8 mouse cellular contexts compared by ENCODE assay signal in the genomic region with DNA sequence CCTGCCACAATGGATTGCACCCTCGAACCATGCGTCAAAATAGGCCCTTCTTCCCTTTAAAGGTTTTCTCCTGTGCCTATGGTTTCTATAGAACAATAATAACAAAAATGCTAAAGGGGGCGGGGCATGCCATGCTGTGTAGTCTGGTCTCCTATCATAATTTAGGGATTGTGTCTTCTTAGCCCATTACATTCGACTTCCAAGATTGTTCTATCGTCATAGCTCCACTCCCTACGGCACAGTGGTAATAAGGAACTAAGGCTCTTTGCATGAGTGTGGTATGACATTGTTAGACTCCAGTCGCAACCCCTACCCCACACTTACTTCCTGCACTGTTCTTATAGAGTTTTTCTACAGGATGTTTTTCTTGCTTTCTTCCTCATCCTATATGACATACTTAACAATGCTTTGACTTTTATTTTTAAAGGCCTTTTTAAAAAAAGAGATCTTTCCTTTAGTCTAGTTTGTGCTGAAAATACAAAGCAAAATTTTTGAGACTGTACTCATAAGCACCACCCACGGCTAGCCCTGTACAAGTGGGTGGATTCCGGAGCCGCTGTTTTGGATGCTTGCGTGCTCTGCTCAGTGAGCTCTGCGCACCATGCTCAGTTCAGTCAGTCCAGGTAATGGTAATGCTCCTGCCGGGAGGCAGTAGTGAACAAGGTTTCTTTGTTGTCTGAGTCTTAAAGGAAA. TPM values are rescaled to one million over a fixed set of nuclear protein-coding genes. Genes with fewer than 3 reads are reported as not detected.
A peak's percentile ranks its signal among the peaks of the same experiment; 100 is the strongest.
DNase-seq lines count a peak whose midpoint lies in the region; ATAC-seq and TF ChIP-seq lines count a peak whose summit lies in the region.

No protein-coding gene starts in this region.

- H3K27ac ChIP-seq in forebrain, embryonic 14.5 days (ENCODE audit: low read depth, low read length) = no peak overlapping the region
- no peak overlapping the region for H3K27ac ChIP-seq in neural tube, embryonic 12.5 days
- no peak overlapping the region for H3K27ac ChIP-seq in heart, adult 2 months

- TF ChIP-seq POLR2A in heart, adult 2 months (IDR thresholded peaks at IDR 0.05; ENCODE audit: insufficient read depth, low read depth, low read length) = no peak

- H3K9ac ChIP-seq in forebrain, embryonic 14.5 days (ENCODE audit: low read length) = peak overlapping the region; percentile 4; the same call in 1 of the 2 replicates
- H3K9ac ChIP-seq in neural tube, embryonic 12.5 days = no peak overlapping the region
- H3K9ac ChIP-seq in heart, adult 2 months (ENCODE audit: low read depth, low read length) = no peak overlapping the region

- no peaks in the 10 kb centered on the region; the same call in 1 of the 2 replicates for H3K4me1 ChIP-seq in forebrain, embryonic 14.5 days (ENCODE audit: control insufficient read depth, insufficient read depth, low read length)
- peaks cover 8% of the 10 kb centered on the region; the same call in 1 of the 2 replicates for H3K4me1 ChIP-seq in neural tube, embryonic 12.5 days
- H3K4me1 ChIP-seq in heart, adult 2 months (ENCODE audit: control insufficient read depth, insufficient read depth, low read length) = no peaks in the 10 kb centered on the region

- intact Hi-C loops in left cerebral cortex, postnatal 10 days (cut with DNase I) = no loop called here
- intact Hi-C loops in heart, adult 2 months (cut with DNase I) = no loop called here

- ATAC-seq in forebrain, embryonic 14.5 days = peak; percentile 83
- peak; percentile 77; the same call in 1 of the 2 replicates for ATAC-seq in neural tube, embryonic 12.5 days (ENCODE audit: low FRiP score, low read depth)

- WGBS in forebrain, embryonic 14.5 days = 19% methylated on average over 13 of the region's 13 CpGs
- WGBS in neural tube, embryonic 12.5 days = 29% methylated on average over 13 of the region's 13 CpGs
- WGBS in heart, adult 2 months = 25% methylated on average over 13 of the region's 13 CpGs

- no peaks in the 10 kb centered on the region for H3K9me3 ChIP-seq in forebrain, embryonic 14.5 days (replicated peaks; ENCODE audit: control insufficient read depth, low read length)
- H3K9me3 ChIP-seq in neural tube, embryonic 12.5 days = no peaks in the 10 kb centered on the region

- H3K4me2 ChIP-seq in forebrain, embryonic 14.5 days (ENCODE audit: low read length) = peak overlapping the region; percentile 46
- peak overlapping the region; percentile 53 for H3K4me2 ChIP-seq in neural tube, embryonic 12.5 days (replicated peaks)

- no peak for TF ChIP-seq EP300 in heart, adult 2 months (IDR thresholded peaks at IDR 0.05; ENCODE audit: insufficient read depth, low read depth, low read length)

- H3K36me3 ChIP-seq in forebrain, embryonic 14.5 days (ENCODE audit: control insufficient read depth, insufficient read depth, low read length) = no peaks in the 10 kb centered on the region
- H3K36me3 ChIP-seq in neural tube, embryonic 12.5 days = no peaks in the 10 kb centered on the region
- no peaks in the 10 kb centered on the region for H3K36me3 ChIP-seq in heart, adult 2 months (ENCODE audit: control insufficient read depth, insufficient read depth, low read length)

- peak overlapping the region; percentile 25 for H3K4me3 ChIP-seq in forebrain, embryonic 14.5 days (ENCODE audit: low read depth, low read length)
- H3K4me3 ChIP-seq in neural tube, embryonic 12.5 days = no peak overlapping the region
- no peak overlapping the region for H3K4me3 ChIP-seq in heart, adult 2 months

- peak; percentile 23 for DNase-seq in left cerebral cortex, adult 11 months (ENCODE audit: low spot score)
- no peak for DNase-seq in left cerebral cortex, postnatal 10 days (ENCODE audit: extremely low spot score in 1 of 2, low spot score in 2 of 2)
- DNase-seq in forebrain, embryonic 14.5 days (ENCODE audit: low spot score) = peak; percentile 40
- peak; percentile 23 to 49 for DNase-seq in layer of hippocampus, postnatal 36 days
- DNase-seq in thymus, postnatal 25 days = no peak
- no peak for DNase-seq in kidney, postnatal 10 days
- DNase-seq in heart, adult 2 months = no peak

- no peaks in the 10 kb centered on the region for H3K27me3 ChIP-seq in forebrain, embryonic 14.5 days (replicated peaks; ENCODE audit: control insufficient read depth, insufficient read depth, low read length)
- no peaks in the 10 kb centered on the region for H3K27me3 ChIP-seq in neural tube, embryonic 12.5 days (replicated peaks)
- H3K27me3 ChIP-seq in heart, adult 2 months (ENCODE audit: control insufficient read depth, insufficient read depth, low read length) = peaks cover 7% of the 10 kb centered on the region; the same call in 1 of the 2 replicates

- TF ChIP-seq CTCF in heart, adult 2 months (IDR thresholded peaks at IDR 0.05) = no peak

- no peaks in the 10 kb centered on the region for H3K79me2 ChIP-seq in heart, adult 2 months (replicated peaks; ENCODE audit: control insufficient read depth, insufficient read depth, low read length)

RNA-seq across cellular contexts. Expression of gene Mtnr1a, which starts 40.6 kb away (rescaled TPM):
- not detected for total RNA-seq in left cerebral cortex, postnatal 10 days (2021)
- 0.58 TPM in 1 of 2 replicates, not detected in the other for polyA plus RNA-seq in forebrain, embryonic 14.5 days (2014; fragmentation: Nextera tagmentation; extraction: Ambion mirVana)
- not detected for total RNA-seq in layer of hippocampus, postnatal 36 days (2021)
- polyA plus RNA-seq in neural tube, embryonic 12.5 days (2016; fragmentation: Nextera tagmentation; extraction: Ambion mirVana) = 0.41 and 0.56 TPM in 2 replicates
- not detected for total RNA-seq in heart, adult 2 months (2021)
- not detected in 2 replicates for polyA plus RNA-seq in heart, adult 2 months (2012; rRNA removed)

Comparison
In these comparisons a context has a peak if more than half of its experiments do, and no peak if none do; other contexts are left out.
1. DNase-seq: peak in left cerebral cortex, adult 11 months (single experiment), forebrain, embryonic 14.5 days (single experiment) and layer of hippocampus, postnatal 36 days (2 of 2); none in left cerebral cortex, postnatal 10 days (0 of 2), thymus, postnatal 25 days (single experiment), kidney, postnatal 10 days (single experiment) and heart, adult 2 months (0 of 2).